Mouse (Mus musculus) stomach, adult 2 months (tissue): ENCODE data around the gene Akr1cl. TPM values are rescaled to one million over a fixed set of nuclear protein-coding genes. Genes with fewer than 3 reads are reported as not detected.

Experiments used
- polyA plus RNA-seq: library from polyadenylated mRNA; depleted of rRNA; stranded (reverse); fragments of >200 nt; gene quantifications from 2 replicates; pipeline ENCODE4 v1.2.3, GENCODE M21; 2012; rRNA removed

Akr1cl gene
- polyA plus RNA-seq, result 0.11 TPM in 1 of 2 replicates, not detected in the other

DNA sequence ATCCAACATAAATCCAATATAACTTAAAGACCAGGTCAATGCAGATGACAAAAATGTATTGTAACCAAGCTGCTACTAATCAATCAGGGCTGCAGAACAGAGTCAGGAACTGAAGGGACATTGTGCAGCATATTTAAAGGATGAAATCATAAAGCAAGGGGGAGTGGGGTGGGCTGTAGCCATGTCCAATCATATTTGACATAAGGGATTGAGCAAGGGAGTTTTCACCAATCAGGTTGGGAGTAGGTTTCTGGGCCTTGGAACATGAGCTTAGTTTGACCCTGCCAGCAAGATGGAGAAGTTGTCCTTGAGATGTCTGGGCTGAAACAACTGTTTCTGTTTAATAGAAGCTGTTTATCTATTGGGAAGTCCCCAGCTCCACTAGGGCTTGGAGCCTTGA lies at the start of gene Akr1cl:
Gene Akr1cl, minus strand, starts transcription at position 119 of the 400 bp plus-strand sequence.

DNA sequence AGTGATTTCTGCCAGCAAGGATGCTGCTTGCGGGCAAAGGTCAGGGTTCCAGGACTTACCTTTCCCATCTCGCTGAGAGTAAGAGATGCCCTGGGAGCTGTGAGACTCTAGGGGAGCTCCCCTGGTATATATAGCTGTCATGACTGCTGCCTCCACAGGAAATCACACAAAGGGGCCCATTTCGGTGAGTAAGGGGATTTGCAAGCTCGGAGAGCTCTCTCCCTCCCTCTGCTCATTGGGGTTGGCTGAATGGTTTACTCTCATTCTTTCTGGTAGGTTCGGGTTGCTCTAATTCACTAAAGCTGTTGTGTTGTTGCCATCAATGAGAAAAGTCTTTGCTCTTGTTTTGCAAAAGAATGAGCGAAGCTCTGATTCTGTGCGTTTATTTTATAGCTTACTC lies 49.6 kb upstream of the Akr1cl start, which contains the start of gene Crygb:
Gene Crygb, minus strand, starts transcription at position 101 of the 400 bp plus-strand sequence.

GRCm38 (mm10) chr1:65073589-65073988 lies 41.0 kb upstream of the Akr1cl start, which contains the start of gene Crygc:
Crygc (minus strand) TSS chr1:65073689.

DNA sequence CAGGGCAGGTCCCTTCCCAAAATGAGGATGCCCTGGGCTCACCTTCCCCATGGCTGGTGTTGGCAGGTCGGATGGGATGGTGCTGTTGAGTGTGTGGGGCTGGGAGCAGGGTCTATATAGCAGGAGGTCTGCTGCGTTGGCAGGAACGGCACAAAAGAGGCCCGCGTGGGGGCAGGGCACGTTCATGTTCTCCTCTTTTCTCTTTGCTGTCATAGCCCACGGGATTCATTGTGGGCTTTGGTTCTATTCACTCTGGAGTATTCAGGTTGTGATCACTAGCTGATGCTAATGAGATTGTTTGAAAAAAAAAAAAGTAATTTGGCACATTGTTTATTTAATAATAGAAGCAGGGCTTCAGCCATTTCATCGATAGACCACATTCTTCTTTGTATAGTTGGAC lies 30.8 kb upstream of the Akr1cl start, which contains the start of gene Crygd:
Gene Crygd, minus strand, starts transcription at position 101 of the 400 bp plus-strand sequence.

DNA sequence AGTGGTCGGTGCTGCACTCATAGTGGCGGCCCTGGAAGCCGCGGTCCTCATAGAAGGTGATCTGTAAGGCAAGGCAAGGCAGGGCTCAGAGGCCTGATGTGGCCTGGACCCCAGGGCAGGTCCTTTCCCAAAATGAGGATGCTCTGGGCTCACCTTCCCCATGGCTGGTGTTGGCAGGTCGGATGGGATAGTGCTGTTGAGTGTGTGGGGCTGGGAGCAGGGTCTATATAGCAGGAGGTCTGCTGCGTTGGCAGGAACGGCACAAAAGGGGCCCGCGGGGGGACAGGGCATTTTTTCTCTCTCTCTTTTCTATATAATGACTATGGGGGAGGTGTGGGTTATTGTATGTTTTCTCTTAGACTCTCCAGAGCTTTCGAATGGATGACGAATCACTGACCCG lies 18.4 kb upstream of the Akr1cl start, which contains the start of gene Cryge:
Gene Cryge, minus strand, starts transcription at position 198 of the 400 bp plus-strand sequence.

Other genes starting within 250 kb of the Akr1cl start
- 0.68 and 0.96 TPM in 2 replicates for gene Plekhm3, start 75.9 kb downstream of the Akr1cl start, polyA plus RNA-seq
- not detected in 2 replicates for gene Cryge, start 18.4 kb upstream of the Akr1cl start, polyA plus RNA-seq
- gene Crygd, start 30.7 kb upstream of the Akr1cl start, polyA plus RNA-seq, result not detected in 2 replicates
- 0.11 TPM in 1 of 2 replicates, not detected in the other for gene Crygc, start 40.9 kb upstream of the Akr1cl start, polyA plus RNA-seq
- gene Crygb, start 49.5 kb upstream of the Akr1cl start, polyA plus RNA-seq, result not detected in 2 replicates
- 0.15 TPM in 1 of 2 replicates, not detected in the other for gene Cryga, start 70.6 kb upstream of the Akr1cl start, polyA plus RNA-seq
- gene Gm28845, start 86.8 kb upstream of the Akr1cl start, polyA plus RNA-seq, result not detected in 2 replicates
- gene D630023F18Rik, start 90.5 kb upstream of the Akr1cl start, polyA plus RNA-seq, result 0.05 TPM in 1 of 2 replicates, not detected in the other
- 6.1 and 9.3 TPM in 2 replicates for gene Idh1, start 153.7 kb upstream of the Akr1cl start, polyA plus RNA-seq
- 0.75 and 0.89 TPM in 2 replicates for gene Pikfyve, start 153.9 kb upstream of the Akr1cl start, polyA plus RNA-seq
- gene Pth2r, start 249.3 kb upstream of the Akr1cl start, polyA plus RNA-seq, result not detected in 2 replicates